In the genomic region with DNA sequence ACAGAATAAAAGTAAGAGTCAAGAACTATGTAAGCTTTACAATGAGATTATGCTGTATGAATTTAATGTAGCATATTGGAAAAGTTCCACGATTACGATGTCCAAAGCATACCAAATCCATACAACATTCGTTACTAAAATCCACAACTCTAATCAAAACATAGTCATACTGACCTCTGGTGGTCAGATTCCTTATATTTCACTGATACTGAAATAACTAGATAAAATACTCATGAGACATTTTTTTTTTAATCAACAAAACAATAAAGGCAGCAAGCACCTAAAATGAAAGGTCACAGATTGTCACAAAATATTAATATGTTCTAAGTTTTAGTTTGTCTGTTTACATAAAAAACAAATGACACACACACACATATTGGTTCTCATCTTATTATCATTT, we compare ENCODE assay signal across 8 mouse cellular contexts. TPM values are rescaled to one million over a fixed set of nuclear protein-coding genes. Genes with fewer than 3 reads are reported as not detected.
A peak's percentile ranks its signal among the peaks of the same experiment; 100 is the strongest.
DNase-seq lines count a peak whose midpoint lies in the region; ATAC-seq and TF ChIP-seq lines count a peak whose summit lies in the region.

No protein-coding gene starts in this region.

- H3K27me3 ChIP-seq in intestine, embryonic 15.5 days (replicated peaks): no peaks in the 10 kb centered on the region

- 22% methylated on average over 3 of the region's 3 CpGs for WGBS in intestine, embryonic 15.5 days

- no peaks in the 10 kb centered on the region for H3K36me3 ChIP-seq in intestine, embryonic 15.5 days

- no peak overlapping the region for H3K27ac ChIP-seq in gastrocnemius, adult 2 months
- no peak overlapping the region for H3K27ac ChIP-seq in intestine, embryonic 15.5 days

- peak overlapping the region; percentile 90 for H3K4me2 ChIP-seq in intestine, embryonic 15.5 days (replicated peaks)

- peak; percentile 67 for TF ChIP-seq CTCF in gastrocnemius, adult 2 months (IDR thresholded peaks at IDR 0.05)

- H3K4me3 ChIP-seq in gastrocnemius, adult 2 months: peak overlapping the region; percentile 78
- H3K4me3 ChIP-seq in intestine, embryonic 15.5 days (replicated peaks): no peak overlapping the region

- no peak for ATAC-seq in intestine, embryonic 15.5 days
- no peak for ATAC-seq in inflammation-experienced regulatory T-cells, adult 6 months

- H3K4me1 ChIP-seq in intestine, embryonic 15.5 days (replicated peaks): peaks cover 3% of the 10 kb centered on the region; the same call in 1 of the 2 replicates

- H3K9me3 ChIP-seq in intestine, embryonic 15.5 days: no peaks in the 10 kb centered on the region

- H3K9ac ChIP-seq in intestine, embryonic 15.5 days: no peak overlapping the region

- intact Hi-C loops in gastrocnemius, adult 2 months (cut with DNase I): loop anchor here (2.0 to 5.0 kb wide), 3 partner anchors 134 to 194 kb away; partner anchors contain the start of gene Med28
- intact Hi-C loops in gastrocnemius, postnatal 14 days (cut with DNase I; ENCODE audit: low total_unique reads): loop anchor here (5.0 kb wide), 2 partner anchors 136 to 196 kb away; no protein-coding TSS in a partner anchor

- no peak for DNase-seq in gastrocnemius, adult 2 months
- DNase-seq in gastrocnemius, postnatal 14 days: no peak
- peak; percentile 67 for DNase-seq in A20 (ENCODE audit: low read depth, low spot score)
- DNase-seq in embryo, embryonic 10 days (ENCODE audit: low spot score): peak; percentile 55
- peak; percentile 54 for DNase-seq in naive thymus-derived CD4-positive, alpha-beta T cell, adult 2 months (ENCODE audit: low read depth)
- no peak for DNase-seq in layer of hippocampus, adult 8-10 months (ENCODE audit: low spot score in 2 of 2)

RNA-seq across cellular contexts. Expression of gene Ncapg, which starts 1.4 kb away (rescaled TPM):
- total RNA-seq in gastrocnemius, adult 2 months (2021): not detected
- 1 to 10 TPM; 1.7 to 1.8 TPM for total RNA-seq in gastrocnemius, postnatal 14 days (2021)
- polyA plus RNA-seq in intestine, embryonic 15.5 days (2015; fragmentation: Nextera tagmentation; extraction: Ambion mirVana): 43.1 and 49.9 TPM in 2 replicates
- 10 to 100 TPM in 1 of 3 experiments, 1 to 10 TPM in 2; 4.7 to 68.2 (median 8.7) TPM for polyA plus RNA-seq in inflammation-experienced regulatory T-cells, adult 6 months (2017; shearing (Covaris generic))
- total RNA-seq in layer of hippocampus, adult 8-10 months (2022): 1 to 10 TPM in 1 of 4 experiments, under 1 TPM in 3; 0.29 to 1.2 (median 0.39) TPM

RNA-seq across cellular contexts. Expression of gene Fam184b, which starts 28.9 kb away (rescaled TPM):
- total RNA-seq in gastrocnemius, adult 2 months (2021): under 1 TPM; 0.41 to 0.61 TPM
- 1 to 10 TPM in 1 of 2 experiments, under 1 TPM in 1; 0.51 to 1.2 TPM for total RNA-seq in gastrocnemius, postnatal 14 days (2021)
- 2.9 and 3.3 TPM in 2 replicates for polyA plus RNA-seq in intestine, embryonic 15.5 days (2015; fragmentation: Nextera tagmentation; extraction: Ambion mirVana)
- polyA plus RNA-seq in inflammation-experienced regulatory T-cells, adult 6 months (2017; shearing (Covaris generic)): under 1 TPM in 2 of 3 experiments, not detected in 1; 0.08 to 0.28 TPM
- 1 to 10 TPM; 5.4 to 9.0 (median 6.5) TPM for total RNA-seq in layer of hippocampus, adult 8-10 months (2022)

Comparison
In these comparisons a context has a peak if more than half of its experiments do, and no peak if none do; other contexts are left out.
1. DNase-seq: peak in A20 (single experiment), embryo, embryonic 10 days (single experiment) and naive thymus-derived CD4-positive, alpha-beta T cell, adult 2 months (single experiment); none in gastrocnemius, adult 2 months (single experiment), gastrocnemius, postnatal 14 days (single experiment) and layer of hippocampus, adult 8-10 months (0 of 2).